27 mouse cellular contexts compared by ENCODE assay signal in the genomic region with DNA sequence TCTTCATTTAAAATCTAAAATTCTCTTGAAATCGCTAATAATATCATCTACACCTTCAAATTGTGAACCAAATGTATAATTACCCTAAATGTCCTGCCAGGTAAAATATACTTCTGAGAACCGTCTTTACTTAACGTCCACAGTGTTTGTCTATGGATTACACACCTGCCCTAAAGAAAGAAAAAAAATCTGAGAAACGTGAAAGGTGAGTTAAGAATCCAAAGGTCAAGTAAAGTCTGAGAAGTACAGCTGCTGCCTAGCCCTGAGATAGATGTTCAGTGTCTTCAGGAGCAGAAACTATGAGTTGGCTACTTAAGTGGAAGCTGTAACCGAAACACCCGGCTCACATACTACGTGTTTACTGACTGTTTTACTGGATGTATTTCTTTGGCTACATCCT. TPM values are rescaled to one million over a fixed set of nuclear protein-coding genes. Genes with fewer than 3 reads are reported as not detected.
DNase-seq lines count a peak whose midpoint lies in the region; ATAC-seq and TF ChIP-seq lines count a peak whose summit lies in the region.
"Had no signal": no experiment of that assay in that cellular context is flagged by ENCODE, and none has a peak within 500 bp of the region (broad histone marks: within the 10 kb centered on the region; RNA-seq: fewer than 3 reads in every experiment).

No protein-coding gene starts in this region.

- H3K36me3 ChIP-seq in intestine, embryonic 15.5 days: no peaks in the 10 kb centered on the region
- no peaks in the 10 kb centered on the region for H3K36me3 ChIP-seq in intestine, postnatal 0 days (ENCODE audit: control insufficient read depth, insufficient read depth)
- H3K36me3 ChIP-seq in midbrain, embryonic 14.5 days (ENCODE audit: control insufficient read depth, insufficient read depth, low read length): no peaks in the 10 kb centered on the region
- H3K36me3 ChIP-seq: embryonic facial prominence, embryonic 13.5 days; forebrain, embryonic 10.5 days; forebrain, embryonic 12.5 days had no signal

- no peak overlapping the region for H3K27ac ChIP-seq in intestine, embryonic 15.5 days
- H3K27ac ChIP-seq in intestine, postnatal 0 days (ENCODE audit: low read depth, low read length): no peak overlapping the region
- H3K27ac ChIP-seq in midbrain, embryonic 14.5 days (replicated peaks; ENCODE audit: low read depth, low read length): no peak overlapping the region
- H3K27ac ChIP-seq: embryonic facial prominence, embryonic 13.5 days; embryonic facial prominence, embryonic 15.5 days; forebrain, embryonic 10.5 days; forebrain, embryonic 12.5 days had no signal

- no peak overlapping the region for H3K4me3 ChIP-seq in intestine, embryonic 15.5 days (replicated peaks)
- H3K4me3 ChIP-seq in intestine, postnatal 0 days (ENCODE audit: low read depth, low read length): no peak overlapping the region
- H3K4me3 ChIP-seq in midbrain, embryonic 14.5 days (replicated peaks; ENCODE audit: low read depth, low read length): no peak overlapping the region
- H3K4me3 ChIP-seq: embryonic facial prominence, embryonic 13.5 days; embryonic facial prominence, embryonic 15.5 days; erythroblast, embryonic 14.5 days; forebrain, embryonic 10.5 days; forebrain, embryonic 12.5 days had no signal

- TF ChIP-seq CTCF in intestine, postnatal 0 days (IDR thresholded peaks at IDR 0.05; ENCODE audit: low read depth): no peak

- 64% methylated on average over 7 of the region's 7 CpGs for WGBS in intestine, embryonic 15.5 days
- 36% methylated on average over 7 of the region's 7 CpGs for WGBS in intestine, postnatal 0 days
- WGBS in midbrain, embryonic 14.5 days: 96% methylated on average over 7 of the region's 7 CpGs

- H3K9ac ChIP-seq in intestine, embryonic 15.5 days: no peak overlapping the region
- no peak overlapping the region for H3K9ac ChIP-seq in intestine, postnatal 0 days (ENCODE audit: low read depth, low read length)
- no peak overlapping the region for H3K9ac ChIP-seq in midbrain, embryonic 14.5 days (replicated peaks; ENCODE audit: low read length)
- H3K9ac ChIP-seq: embryonic facial prominence, embryonic 13.5 days; embryonic facial prominence, embryonic 15.5 days; forebrain, embryonic 12.5 days had no signal

- peak; percentile 32 for DNase-seq in yolk sac, embryonic 10.5 days (ENCODE audit: low spot score)
- DNase-seq in thymus, adult 18-20 months: no peak
- no peak for DNase-seq in midbrain, embryonic 14.5 days
- no peak for DNase-seq in thymus, postnatal 36 days
- DNase-seq: adrenal gland, adult 8-10 months; adrenal gland, postnatal 14 days; cerebellum, adult 11 months; cerebellum, adult 18-20 months; cerebellum, adult 8-10 months; cerebellum, adult 9-11 months; cerebellum, postnatal 14 days; cerebellum, postnatal 36 days; embryo, embryonic 11 days had no signal

- peak; percentile 91 for ATAC-seq in intestine, embryonic 15.5 days
- ATAC-seq in intestine, postnatal 0 days: peak; percentile 36; the same call in 1 of the 2 replicates
- ATAC-seq in midbrain, embryonic 14.5 days (ENCODE audit: low FRiP score, low TSS enrichment): no peak
- ATAC-seq: activated CD4-positive, CD25-positive, alpha-beta regulatory T cell, adult 4 months; CD4-positive, CD25-positive, alpha-beta regulatory T cell, adult 4 months; forebrain, embryonic 14.5 days; forebrain, embryonic 16.5 days; Patski had no signal

- H3K4me1 ChIP-seq in intestine, embryonic 15.5 days (replicated peaks): no peaks in the 10 kb centered on the region
- H3K4me1 ChIP-seq in intestine, postnatal 0 days (replicated peaks; ENCODE audit: control insufficient read depth, insufficient read depth, low read length): no peaks in the 10 kb centered on the region
- no peaks in the 10 kb centered on the region for H3K4me1 ChIP-seq in midbrain, embryonic 14.5 days (ENCODE audit: control insufficient read depth, insufficient read depth, low read length)
- H3K4me1 ChIP-seq: embryonic facial prominence, embryonic 13.5 days; embryonic facial prominence, embryonic 15.5 days; forebrain, embryonic 10.5 days; forebrain, embryonic 12.5 days had no signal

- no peaks in the 10 kb centered on the region for H3K9me3 ChIP-seq in intestine, embryonic 15.5 days
- H3K9me3 ChIP-seq in intestine, postnatal 0 days (ENCODE audit: control insufficient read depth): no peaks in the 10 kb centered on the region
- no peaks in the 10 kb centered on the region for H3K9me3 ChIP-seq in midbrain, embryonic 14.5 days (ENCODE audit: control insufficient read depth, low read length)
- H3K9me3 ChIP-seq: embryonic facial prominence, embryonic 13.5 days; embryonic facial prominence, embryonic 15.5 days; forebrain, embryonic 10.5 days; forebrain, embryonic 12.5 days; G1E had no signal

- H3K27me3 ChIP-seq in intestine, embryonic 15.5 days (replicated peaks): no peaks in the 10 kb centered on the region
- H3K27me3 ChIP-seq in intestine, postnatal 0 days (replicated peaks; ENCODE audit: control insufficient read depth, insufficient read depth, low read length): no peaks in the 10 kb centered on the region
- H3K27me3 ChIP-seq in midbrain, embryonic 14.5 days (ENCODE audit: control insufficient read depth, insufficient read depth, low read length): no peaks in the 10 kb centered on the region
- H3K27me3 ChIP-seq: CH12.LX; embryonic facial prominence, embryonic 13.5 days; embryonic facial prominence, embryonic 15.5 days; forebrain, embryonic 12.5 days; Patski had no signal

- H3K4me2 ChIP-seq in intestine, embryonic 15.5 days (replicated peaks): no peak overlapping the region
- no peak overlapping the region for H3K4me2 ChIP-seq in intestine, postnatal 0 days (replicated peaks; ENCODE audit: low read depth)
- no peak overlapping the region for H3K4me2 ChIP-seq in midbrain, embryonic 14.5 days (ENCODE audit: low read length)
- H3K4me2 ChIP-seq: embryonic facial prominence, embryonic 13.5 days; embryonic facial prominence, embryonic 15.5 days; forebrain, embryonic 12.5 days had no signal

RNA-seq across cellular contexts. Expression of gene Col10a1, which starts 16.4 kb away (rescaled TPM):
- polyA plus RNA-seq in intestine, embryonic 15.5 days (2015; fragmentation: Nextera tagmentation; extraction: Ambion mirVana): 0.11 and 0.20 TPM in 2 replicates
- 0.13 TPM in 1 of 2 replicates, not detected in the other for polyA plus RNA-seq in intestine, postnatal 0 days (2015; fragmentation: Nextera tagmentation; extraction: Ambion mirVana)
- 0.15 and 0.26 TPM in 2 replicates for polyA plus RNA-seq in midbrain, embryonic 14.5 days (2014; fragmentation: Nextera tagmentation; extraction: Ambion mirVana)
- polyA plus RNA-seq: erythroblast, embryonic 14.5 days; forebrain, embryonic 14.5 days; G1E; Patski had no signal

RNA-seq across cellular contexts. Expression of gene Nt5dc1, which starts 45.0 kb away (rescaled TPM):
- polyA plus RNA-seq in intestine, embryonic 15.5 days (2015; fragmentation: Nextera tagmentation; extraction: Ambion mirVana): 11.7 and 12.2 TPM in 2 replicates
- polyA plus RNA-seq in intestine, postnatal 0 days (2015; fragmentation: Nextera tagmentation; extraction: Ambion mirVana): 8.2 and 9.0 TPM in 2 replicates
- polyA plus RNA-seq in midbrain, embryonic 14.5 days (2014; fragmentation: Nextera tagmentation; extraction: Ambion mirVana): 1.2 and 1.9 TPM in 2 replicates
